Mouse (Mus musculus) MEL (cell line): ENCODE measurements at regions not wholly inside any gene's neighbourhood (a gene's known extent, or its start where the extent isn't known, plus 50 kb on each side); places are given as distances from the start of the nearest gene placed in this dataset.

Source experiments
- CTCF ChIP-seq, 3 experiments: IDR thresholded peaks in 2 of 3; conservative IDR thresholded peaks in 1 of 3; 2 replicates each; pipeline ENCODE4 v1.5.1; 2011 to 2012; ENCODE audit warnings: low read length in 3 of 3, low read depth in 2 of 3, mild to moderate bottlenecking in 2 of 3, improper control_type of control experiment in 1 of 3, inconsistent platforms in 1 of 3, mixed read lengths in 1 of 3, moderate library complexity in 1 of 3; ENCODE audit not compliant: control insufficient read depth in 1 of 3, insufficient read depth in 1 of 3, poor library complexity in 1 of 3, severe bottlenecking in 1 of 3
- EP300 ChIP-seq, 2 experiments: IDR thresholded peaks; 2 replicates each; pipeline ENCODE4 v1.6.1; 2011; ENCODE audit warnings: improper control_type of control experiment in 2 of 2, low read length in 2 of 2, low read depth in 1 of 2, mild to moderate bottlenecking in 1 of 2
- GABPA ChIP-seq: IDR thresholded peaks from 2 replicates; pipeline ENCODE4 v1.6.1; 2012; ENCODE audit warnings: low read depth, mild to moderate bottlenecking, inconsistent platforms, low read length, improper control_type of control experiment, moderate library complexity
- HCFC1 ChIP-seq: IDR thresholded peaks from 2 replicates; pipeline ENCODE4 v1.6.1; 2012; ENCODE audit warnings: low read depth, mild to moderate bottlenecking, inconsistent platforms, low read length, improper control_type of control experiment, moderate library complexity
- MAX ChIP-seq: IDR thresholded peaks from 2 replicates; pipeline ENCODE4 v1.6.1; 2011; ENCODE audit warnings: low read length, improper control_type of control experiment
- MEF2A ChIP-seq: IDR thresholded peaks from 2 replicates; pipeline ENCODE4 v1.6.1; 2014; ENCODE audit warnings: low read depth, mild to moderate bottlenecking, inconsistent platforms, low read length, improper control_type of control experiment; ENCODE audit not compliant: poor library complexity, insufficient replicate concordance, severe bottlenecking; ENCODE audit errors: extremely low read depth
- MXI1 ChIP-seq: IDR thresholded peaks from 2 replicates; pipeline ENCODE4 v1.6.1; 2011; ENCODE audit warnings: mild to moderate bottlenecking, low read depth, low read length, improper control_type of control experiment
- NRF1 ChIP-seq: IDR thresholded peaks from 2 replicates; pipeline ENCODE4 v1.6.1; 2014; ENCODE audit warnings: low read depth, mild to moderate bottlenecking, inconsistent platforms, low read length, improper control_type of control experiment, moderate library complexity; ENCODE audit not compliant: poor library complexity, insufficient read depth, severe bottlenecking
- POLR2A ChIP-seq, 2 experiments: IDR thresholded peaks; 2 replicates each; pipeline ENCODE4 v1.6.1; 2011 to 2012; ENCODE audit warnings: low read length in 2 of 2, mild to moderate bottlenecking in 2 of 2, control low read depth in 1 of 2, improper control_type of control experiment in 1 of 2, low read depth in 1 of 2, moderate library complexity in 1 of 2; ENCODE audit not compliant: control insufficient read depth in 1 of 2, insufficient read depth in 1 of 2, poor library complexity in 1 of 2
- POLR2AphosphoS5 ChIP-seq: IDR thresholded peaks from 2 replicates; pipeline ENCODE4 v1.6.1; 2012; ENCODE audit warnings: low read depth, borderline replicate concordance, mild to moderate bottlenecking, inconsistent platforms, low read length, moderate library complexity, mixed read lengths
- SIN3A ChIP-seq: IDR thresholded peaks from 2 replicates; pipeline ENCODE4 v1.6.1; 2012; ENCODE audit warnings: low read length, improper control_type of control experiment, inconsistent platforms
- TAL1 ChIP-seq: IDR thresholded peaks from 2 replicates; pipeline ENCODE4 v1.6.1; 2012; ENCODE audit warnings: mild to moderate bottlenecking, inconsistent platforms, low read length, moderate library complexity, mixed read lengths
- ZNF384 ChIP-seq: IDR thresholded peaks from 2 replicates; pipeline ENCODE4 v1.6.1; 2012; ENCODE audit warnings: low read depth, mild to moderate bottlenecking, inconsistent platforms, low read length, improper control_type of control experiment

GRCm38 (mm10) chr7:77966658-77967057, 771.2 kb downstream of the Ntrk3 start:
- TF ChIP-seq CTCF (IDR thresholded peaks at IDR 0.05 in 2 of 3, conservative IDR thresholded peaks at IDR 0.05 in 1 of 3; ENCODE audit: control insufficient read depth in 1 of 3, insufficient read depth in 1 of 3, low read depth in 2 of 3, low read length in 3 of 3, poor library complexity in 1 of 3, severe bottlenecking in 1 of 3), result no peak
- no peak for TF ChIP-seq NRF1
- TF ChIP-seq MXI1, result no peak
- TF ChIP-seq EP300 (IDR thresholded peaks at IDR 0.05; ENCODE audit: low read depth in 1 of 2, low read length in 2 of 2), result no peak
- TF ChIP-seq MAX, result no peak
- TF ChIP-seq SIN3A, result no peak
- TF ChIP-seq GABPA, result no peak
- no peak for TF ChIP-seq POLR2AphosphoS5
- TF ChIP-seq TAL1, result no peak
- TF ChIP-seq POLR2A (IDR thresholded peaks at IDR 0.05; ENCODE audit: control insufficient read depth in 1 of 2, insufficient read depth in 1 of 2, low read depth in 1 of 2, low read length in 2 of 2, poor library complexity in 1 of 2), result no peak
- no peak for TF ChIP-seq ZNF384
- TF ChIP-seq HCFC1, result no peak
- no peak for TF ChIP-seq MEF2A
